Mouse (Mus musculus): ENCODE measurements around the gene Ceacam9. TPM values are rescaled to one million over a fixed set of nuclear protein-coding genes. Genes with fewer than 3 reads are reported as not detected.
"Not testable (repeated sequence)": the region's sequence is repeated elsewhere in the genome, so short reads cannot be mapped to it uniquely, and the experiment has no call there.

The Ceacam9 gene
- not detected for total RNA-seq (2021)
- long read RNA-seq, experiment 1: 0 reads
- long read RNA-seq, experiment 2: 0 reads

DNA sequence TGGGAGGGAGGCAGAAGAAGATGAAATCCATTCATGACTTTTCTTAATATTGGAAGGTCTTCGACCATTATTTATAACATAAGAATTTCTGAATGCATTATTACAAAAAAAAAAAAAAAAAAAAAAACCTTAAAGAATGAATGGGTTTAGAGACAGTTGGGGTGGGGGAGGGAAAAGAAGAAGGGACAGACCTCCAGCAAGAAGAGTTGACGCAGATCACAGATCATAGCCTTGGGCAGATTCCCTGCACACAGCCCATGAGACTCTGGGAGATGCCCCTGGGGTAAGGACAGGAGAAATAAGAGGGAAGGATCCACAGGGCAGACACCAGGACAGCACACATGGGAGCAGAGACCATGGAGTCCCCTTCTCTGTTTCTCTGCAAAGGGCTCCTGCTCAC is at the start of gene Ceacam9:
Ceacam9 (plus strand) TSS at position 301 of the 400 bp plus-strand sequence.
- no peak for DNase-seq

DNA sequence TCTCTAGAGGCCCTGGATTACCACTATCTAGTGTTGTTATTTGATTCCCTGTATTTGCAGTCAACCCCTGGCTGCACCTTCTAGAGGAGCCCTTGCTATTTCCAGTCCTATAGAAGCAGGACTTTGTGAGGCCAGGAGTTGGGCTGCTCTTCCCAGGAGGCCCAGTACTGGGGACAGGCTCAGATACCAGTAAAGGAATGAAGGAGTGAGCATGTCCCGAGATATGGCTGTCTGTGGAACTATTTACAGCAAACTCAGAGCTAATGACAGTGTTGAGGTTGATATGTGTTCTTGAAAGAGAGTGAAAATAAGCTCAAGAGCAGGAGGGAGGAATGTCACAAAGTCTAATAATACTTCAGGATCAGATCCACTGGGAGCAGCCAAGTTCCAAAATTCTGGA is 47.9 kb upstream of the Ceacam9 start:
- DNase-seq: no peak

- DNase-seq: not testable (repeated sequence)
Measured at GRCm38 (mm10) chr7:16674699-16675098, 47.0 kb upstream of the Ceacam9 start.

DNA sequence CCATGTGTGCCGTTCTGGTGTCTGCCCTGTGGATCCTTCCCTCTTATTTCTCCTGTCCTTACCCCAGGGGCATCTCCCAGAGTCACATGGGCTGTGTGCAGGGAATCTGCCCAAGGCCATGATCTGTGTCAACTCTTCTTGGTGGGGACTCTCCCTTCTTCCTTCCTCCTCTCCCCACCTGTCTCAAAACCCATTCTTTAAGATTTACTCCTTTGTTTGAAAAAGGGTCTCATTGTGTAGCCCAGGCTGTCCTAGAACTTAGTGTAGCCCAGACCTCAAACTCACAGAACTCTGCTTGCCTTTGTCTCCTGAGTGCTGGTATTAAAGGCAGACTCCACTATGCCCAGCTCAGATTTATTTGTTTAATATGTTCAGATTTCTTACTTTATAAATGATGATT is 46.1 kb upstream of the Ceacam9 start, which contains the start of gene Ceacam15:
Ceacam15 (minus strand) TSS at position 101 of the 400 bp plus-strand sequence.
- no peak for DNase-seq

DNA sequence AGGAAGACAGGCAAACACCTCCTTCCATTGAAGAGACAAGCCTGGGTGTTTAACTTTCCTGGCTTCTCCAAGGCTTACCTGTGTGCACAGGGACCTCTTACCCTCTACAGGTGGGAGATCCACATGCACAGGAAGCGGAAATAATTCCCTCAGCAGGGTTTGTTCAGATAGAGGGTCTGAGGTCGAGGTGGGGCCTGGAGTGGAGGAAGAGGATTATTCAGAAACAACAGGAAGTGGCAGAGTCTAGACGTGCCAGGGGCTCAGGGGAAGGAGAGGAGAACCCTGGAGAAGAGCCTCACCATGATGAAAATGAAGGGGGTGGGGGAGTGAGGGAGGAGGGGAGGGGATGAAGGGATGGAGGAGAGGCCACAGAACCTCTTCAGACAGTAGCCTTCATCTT is 41.5 kb upstream of the Ceacam9 start:
- not testable (repeated sequence) for DNase-seq

- peak in 1 of 2 experiments; percentile 15 for DNase-seq
Measured at GRCm38 (mm10) chr7:16689196-16689595, 32.5 kb upstream of the Ceacam9 start.

- DNase-seq: peak; percentile 46 to 65
Measured at GRCm38 (mm10) chr7:16695025-16695424, 26.7 kb upstream of the Ceacam9 start.

- DNase-seq: no peak
Measured at GRCm38 (mm10) chr7:16699042-16699441, 22.7 kb upstream of the Ceacam9 start.

DNA sequence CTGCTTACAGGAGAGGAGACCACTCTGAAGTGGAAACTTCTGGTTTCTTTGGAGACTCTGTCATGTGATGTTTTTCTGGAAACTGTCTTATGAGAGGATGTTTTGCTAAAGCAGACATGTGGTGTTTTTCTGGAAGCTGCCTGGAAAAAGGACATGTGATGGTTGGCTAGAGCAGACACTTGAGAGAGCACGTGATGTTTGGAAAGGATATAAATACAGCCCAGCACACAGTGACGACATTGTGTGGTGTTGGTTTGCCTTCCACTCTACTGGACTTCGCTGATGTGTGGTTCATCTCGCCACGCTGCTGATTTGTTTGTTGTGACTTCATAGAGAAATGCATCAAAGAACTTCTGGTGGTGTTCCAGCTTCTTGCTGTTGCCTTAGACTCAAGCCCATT is 21.1 kb upstream of the Ceacam9 start:
- DNase-seq: no peak

DNA sequence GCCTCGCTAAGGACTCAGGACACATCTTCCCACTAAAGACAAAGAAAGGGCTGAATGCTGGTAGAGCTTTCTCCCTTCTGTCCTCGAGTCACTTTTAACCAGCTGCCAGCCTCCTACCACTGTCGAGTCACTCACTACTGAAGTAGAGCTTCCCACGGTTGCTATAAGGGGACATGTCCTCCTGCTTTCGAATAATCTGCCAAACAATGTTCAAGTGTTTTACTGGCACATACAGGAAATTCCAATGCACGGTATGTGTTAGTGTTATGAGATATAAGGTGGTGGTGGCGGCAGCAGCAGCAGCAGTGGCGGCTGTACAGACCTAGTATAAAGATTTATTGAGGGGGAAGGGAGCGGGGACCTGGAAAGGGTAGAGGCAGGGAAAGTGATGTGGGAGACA is 15.3 kb upstream of the Ceacam9 start:
- no peak for DNase-seq

DNA sequence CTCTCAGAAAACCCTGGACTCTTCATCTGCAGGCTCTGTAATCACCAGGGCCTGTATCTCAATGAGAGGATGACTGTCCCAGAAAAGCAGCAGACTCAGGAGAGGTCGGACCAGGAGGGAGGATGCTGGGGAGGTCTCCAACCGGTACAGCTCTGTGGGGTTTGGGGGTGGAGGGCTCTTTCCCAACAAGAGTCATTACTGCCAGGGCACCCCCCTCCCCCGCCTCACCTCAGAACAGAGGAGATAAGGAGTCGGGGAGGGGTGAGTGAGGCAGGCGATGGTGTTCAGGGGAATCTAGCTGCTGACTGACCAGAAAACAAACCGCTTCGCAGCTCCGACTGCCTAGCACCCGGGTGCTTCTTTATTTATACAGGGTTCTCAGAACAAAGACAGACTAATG is 13.5 kb upstream of the Ceacam9 start:
- DNase-seq: no peak

- DNase-seq: no peak
Measured at GRCm38 (mm10) chr7:16710604-16711003, 11.1 kb upstream of the Ceacam9 start.

GRCm38 (mm10) chr7:16712633-16713415 is 8.9 kb upstream of the Ceacam9 start:
- no peak for DNase-seq

- not testable (repeated sequence) for DNase-seq
Measured at GRCm38 (mm10) chr7:16716456-16717152, 5.1 kb upstream of the Ceacam9 start.

DNA sequence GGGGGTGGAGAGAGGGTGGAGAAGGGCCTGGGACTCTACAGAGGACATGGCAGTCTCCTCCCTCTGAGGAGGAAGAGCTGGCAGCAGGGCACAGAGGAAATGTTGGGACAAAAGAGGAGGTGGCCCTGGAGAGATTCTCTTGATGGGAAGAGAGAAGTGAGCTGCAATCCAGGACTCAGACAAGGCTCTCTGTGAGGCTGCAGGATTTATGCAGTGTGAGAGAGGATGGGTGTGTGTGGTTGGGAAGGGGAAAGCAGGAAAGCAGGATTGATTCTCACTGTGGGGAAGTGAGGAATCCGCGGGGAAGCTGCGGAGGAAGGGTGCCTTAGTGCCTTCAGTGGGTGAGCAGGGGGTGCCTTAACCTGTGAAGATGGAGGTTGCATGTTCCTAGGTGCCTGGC is 761 bp downstream of the Ceacam9 start:
- DNase-seq: not testable (repeated sequence)

- peak; percentile 75 to 81 for DNase-seq
Measured at GRCm38 (mm10) chr7:16728596-16729348, 7.0 kb downstream of the Ceacam9 start.

DNA sequence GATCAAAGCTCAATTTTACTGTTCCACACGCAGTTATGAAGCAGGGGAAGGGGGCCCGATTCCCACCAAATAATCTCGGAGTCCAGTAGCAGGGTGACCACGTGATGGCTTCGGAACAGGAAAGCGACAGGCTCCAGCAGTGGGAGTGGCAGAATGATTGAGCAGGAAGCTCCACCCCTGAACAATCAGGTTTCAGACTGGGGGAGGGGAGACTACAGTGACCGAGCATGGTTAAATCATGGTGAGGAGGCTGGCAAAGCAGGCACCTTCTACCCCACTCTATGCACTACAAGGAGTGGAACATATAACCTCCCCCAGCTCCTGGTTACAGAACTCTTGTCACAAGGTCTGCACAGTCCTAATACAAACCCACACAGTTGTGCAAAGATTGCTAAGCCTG is 7.8 kb downstream of the Ceacam9 start:
- DNase-seq: peak; percentile 15 to 20

DNA sequence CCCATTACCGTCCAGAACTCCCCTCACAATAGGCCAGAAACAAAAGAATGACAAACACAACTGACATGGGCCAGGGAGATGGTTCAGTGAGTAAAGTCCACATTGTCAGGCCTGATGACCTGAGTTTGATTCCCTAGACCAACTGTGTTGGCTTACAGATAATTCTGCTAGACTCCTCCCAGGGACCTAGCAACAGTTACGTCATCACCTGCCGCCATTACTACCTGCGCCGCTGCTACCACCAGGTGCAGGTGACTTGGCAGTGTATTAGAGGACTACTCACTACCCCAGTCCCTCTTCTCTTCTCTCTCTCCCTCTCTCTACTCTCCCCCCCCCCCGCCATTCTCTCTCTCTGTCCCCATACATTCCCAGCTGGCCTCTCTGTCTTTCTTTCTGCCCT is 9.1 kb downstream of the Ceacam9 start:
- no peak for DNase-seq

GRCm38 (mm10) chr7:16731893-16732422 is 10.2 kb downstream of the Ceacam9 start:
- DNase-seq: no peak

GRCm38 (mm10) chr7:16737606-16738072 is 15.9 kb downstream of the Ceacam9 start:
- DNase-seq: no peak

DNA sequence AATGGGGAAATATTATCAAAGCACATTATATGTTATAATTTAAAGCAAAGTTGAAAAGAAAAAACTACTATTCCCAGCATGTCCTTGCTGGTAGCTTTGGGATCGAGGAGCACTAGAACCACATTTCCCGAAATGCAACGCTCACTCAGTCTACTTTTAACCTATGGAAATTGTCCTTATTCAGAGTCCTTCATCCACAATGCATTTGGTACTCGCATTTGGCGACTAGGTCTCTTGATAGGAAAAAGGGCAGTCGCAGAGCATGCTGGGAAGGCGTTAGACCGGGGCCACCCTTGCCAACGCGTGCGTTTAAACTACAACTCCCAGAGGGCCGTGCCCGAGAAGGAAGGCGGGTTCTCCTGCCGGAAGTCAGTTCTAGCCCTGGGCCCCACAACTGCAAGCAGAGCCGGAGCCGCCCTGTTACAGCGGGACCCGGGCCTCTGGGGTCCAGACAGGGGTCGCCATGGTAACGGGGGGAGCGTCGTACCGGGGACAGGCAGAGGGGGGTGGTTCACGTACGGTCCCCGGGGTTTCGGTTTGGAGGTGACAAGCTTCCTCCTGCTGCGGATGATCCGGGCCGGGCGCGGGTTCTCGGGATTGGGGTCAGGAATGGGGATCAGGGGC is 16.5 kb downstream of the Ceacam9 start, which contains the start of gene Ap2s1:
Ap2s1 (plus strand) TSS at position 338 of the 624 bp plus-strand sequence.
- DNase-seq: peak; percentile 96

All from adrenal gland, postnatal 36 days (tissue).